10 mouse cellular contexts compared by ENCODE assay signal in genomic region chr5:142694627-142695340, GRCm38 (mm10). TPM values are rescaled to one million over a fixed set of nuclear protein-coding genes. Genes with fewer than 3 reads are reported as not detected.
DNase-seq lines count a peak whose midpoint lies in the region; ATAC-seq and TF ChIP-seq lines count a peak whose summit lies in the region.
"Had no signal": no experiment of that assay in that cellular context is flagged by ENCODE, and none has a peak within 500 bp of the region (broad histone marks: within the 10 kb centered on the region; RNA-seq: fewer than 3 reads in every experiment).

No protein-coding gene starts in this region.

- WGBS in lung, embryonic 14.5 days: 13% methylated on average over 12 of the region's 12 CpGs

- H3K9ac ChIP-seq in lung, embryonic 14.5 days: no peak overlapping the region
- H3K9ac ChIP-seq: embryonic facial prominence, embryonic 15.5 days; limb, embryonic 13.5 days had no signal

- no peaks in the 10 kb centered on the region for H3K27me3 ChIP-seq in lung, embryonic 14.5 days (ENCODE audit: insufficient read depth, low read length)
- H3K27me3 ChIP-seq: embryonic facial prominence, embryonic 15.5 days had no signal

- no peaks in the 10 kb centered on the region for H3K9me3 ChIP-seq in lung, embryonic 14.5 days (ENCODE audit: low read depth, low read length)
- H3K9me3 ChIP-seq: embryonic facial prominence, embryonic 15.5 days; limb, embryonic 13.5 days had no signal

- TF ChIP-seq CTCF in lung, embryonic 14.5 days (IDR thresholded peaks at IDR 0.05; ENCODE audit: low read depth): no peak

- DNase-seq in adrenal gland, adult (ENCODE audit: inconsistent age in 2 of 2, low spot score in 1 of 2): peak; percentile 63 to 86
- DNase-seq in adrenal gland, adult 8-10 months: no peak
- peak; percentile 88 for DNase-seq in lung, embryonic 14.5 days
- no peak for DNase-seq in lung, postnatal 25 days (ENCODE audit: low spot score)
- DNase-seq in cerebellum, postnatal 10 days: peak; percentile 34 to 41
- DNase-seq in kidney, postnatal 4 days: peak; percentile 89 to 90
- DNase-seq in retina, postnatal 1 day: peak; percentile 61

- H3K4me3 ChIP-seq in lung, embryonic 14.5 days (ENCODE audit: low read depth, low read length): no peak overlapping the region
- H3K4me3 ChIP-seq: embryonic facial prominence, embryonic 15.5 days; limb, embryonic 13.5 days had no signal

- no peak; the same call in 1 of the 2 replicates for ATAC-seq in lung, embryonic 14.5 days (ENCODE audit: insufficient read depth)
- ATAC-seq in megakaryocyte, adult 5-6 weeks (ENCODE audit: poor library complexity, severe bottlenecking): no peak

- H3K27ac ChIP-seq in lung, embryonic 14.5 days (ENCODE audit: low read depth): no peak overlapping the region
- H3K27ac ChIP-seq: embryonic facial prominence, embryonic 15.5 days; limb, embryonic 13.5 days had no signal

- H3K36me3 ChIP-seq in lung, embryonic 14.5 days (ENCODE audit: insufficient read depth): no peaks in the 10 kb centered on the region
- H3K36me3 ChIP-seq: embryonic facial prominence, embryonic 15.5 days; limb, embryonic 13.5 days had no signal

- H3K4me1 ChIP-seq in lung, embryonic 14.5 days (ENCODE audit: insufficient read depth): no peaks in the 10 kb centered on the region
- H3K4me1 ChIP-seq: embryonic facial prominence, embryonic 15.5 days had no signal

- H3K4me2 ChIP-seq in lung, embryonic 14.5 days: no peak overlapping the region
- H3K4me2 ChIP-seq: embryonic facial prominence, embryonic 15.5 days; limb, embryonic 13.5 days had no signal

RNA-seq across cellular contexts. Expression of gene Slc29a4, which starts 2.5 kb away (rescaled TPM):
- 10 to 100 TPM; 19.9 to 51.4 (median 32.9) TPM for total RNA-seq in adrenal gland, adult 8-10 months (2022)
- polyA plus RNA-seq in lung, embryonic 14.5 days (2014; fragmentation: Nextera tagmentation; extraction: Ambion mirVana): 6.8 and 8.2 TPM in 2 replicates
- not detected in 2 replicates for total RNA-seq in megakaryocyte, adult 5-6 weeks (2015)
- not detected in 2 replicates for total RNA-seq in megakaryocyte, adult 5-6 weeks (2017)

Comparison
In these comparisons a context has a peak if more than half of its experiments do, and no peak if none do; other contexts are left out.
1. DNase-seq: peak in adrenal gland, adult (2 of 2), lung, embryonic 14.5 days (single experiment), cerebellum, postnatal 10 days (2 of 2), kidney, postnatal 4 days (2 of 2) and retina, postnatal 1 day (single experiment); none in adrenal gland, adult 8-10 months (single experiment) and lung, postnatal 25 days (single experiment).
2. RNA of gene Slc29a4, which starts 2.5 kb away (total RNA-seq): 19.9 to 51.4 TPM in adrenal gland, adult 8-10 months; not detected in megakaryocyte, adult 5-6 weeks; every median in the first group is over 10 times any median in the second.